Mouse (Mus musculus): ENCODE measurements around the gene Uprt. TPM values are rescaled to one million over a fixed set of nuclear protein-coding genes. Genes with fewer than 3 reads are reported as not detected.

Gene Uprt
- polyA plus RNA-seq (2014; fragmentation: Illumina TruSeq; extraction: RNeasy Lipid Tissue Mini Kit (QIAGEN cat#74804); ENCODE audit: low read depth, low replicate concordance) = 4.0 TPM

DNA sequence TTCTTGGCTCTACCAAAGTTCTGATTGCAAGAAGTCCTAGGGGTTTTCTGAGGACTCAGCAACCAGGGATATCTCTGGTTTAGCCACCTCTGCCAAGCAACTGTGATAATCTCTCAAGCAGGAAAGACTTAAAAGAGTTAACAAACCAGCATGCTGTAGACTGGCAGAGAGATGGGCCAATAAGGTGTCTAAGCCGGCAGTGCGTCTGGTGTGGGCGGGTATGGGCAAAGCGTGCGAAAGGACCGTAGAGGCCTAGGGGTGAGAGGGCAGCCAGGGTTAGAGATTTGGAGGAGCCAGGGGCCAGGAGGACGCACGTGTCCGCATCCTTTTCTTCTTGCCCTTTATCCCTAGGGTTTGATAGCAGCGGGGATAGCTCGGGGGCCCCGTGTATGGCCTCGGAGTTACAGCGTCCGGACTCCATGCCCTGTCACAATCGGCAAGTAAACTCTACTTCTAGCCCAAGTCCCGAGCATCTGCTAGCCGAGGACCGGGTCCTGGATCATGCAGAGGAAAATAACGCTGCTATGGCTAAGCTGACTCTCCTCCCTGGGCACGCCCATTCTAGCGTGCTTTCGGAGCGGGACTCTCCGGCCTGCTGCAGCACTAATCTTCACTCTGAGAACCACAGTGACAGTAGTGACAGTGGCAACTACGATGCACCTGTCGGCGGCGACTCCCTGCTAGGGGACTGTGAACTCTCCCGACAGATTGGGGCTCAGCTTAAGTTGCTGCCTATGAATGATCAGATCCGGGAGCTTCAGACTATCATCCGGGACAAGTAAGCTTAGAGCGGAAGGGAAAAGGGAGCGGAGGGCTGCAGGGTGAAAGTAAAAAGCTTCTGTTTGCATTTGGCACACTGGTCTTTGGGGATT lies at the start of gene Uprt:
Gene Uprt (plus strand): TSS at position 247 of the 872 bp plus-strand sequence.

Other genes with a start within 250 kb of the Uprt start
- 11.1 TPM for gene Abcb7, start 69.0 kb upstream of the Uprt start, polyA plus RNA-seq (2014; fragmentation: Illumina TruSeq; extraction: RNeasy Lipid Tissue Mini Kit (QIAGEN cat#74804); ENCODE audit: low read depth, low replicate concordance)
- 4.2 TPM for gene Zdhhc15, start 188.2 kb downstream of the Uprt start, polyA plus RNA-seq (2014; fragmentation: Illumina TruSeq; extraction: RNeasy Lipid Tissue Mini Kit (QIAGEN cat#74804); ENCODE audit: low read depth, low replicate concordance)

Data from adipose tissue, adult 10 weeks (tissue).